Mouse (Mus musculus) heart, adult 2 months (tissue): Measurements from ENCODE around the gene Psmd2.
"Not testable (repeated sequence)": the region's sequence is repeated elsewhere in the genome, so short reads cannot be mapped to it uniquely, and the experiment has no call there.

Experiments
- CTCF ChIP-seq: fragments of 200-600 bp; IDR thresholded peaks from 2 replicates; pipeline ENCODE4 v1.8.1; 2022; ENCODE audit warnings: antibody characterized with exemption, mild to moderate bottlenecking, moderate library complexity
- EP300 ChIP-seq: fragments of 200-500 bp; IDR thresholded peaks from 2 replicates; pipeline ENCODE4 v1.6.1; 2011; ENCODE audit warnings: low read depth, low read length, control low read depth; ENCODE audit not compliant: insufficient read depth

GRCm38 (mm10) chr16:20668013-20668412 lies 16.6 kb downstream of the Psmd2 start, which contains the start of gene Eif4g1:
- not testable (repeated sequence) for TF ChIP-seq CTCF, EP300
